Mouse (Mus musculus): ENCODE measurements around the gene Mcm5. TPM values are rescaled to one million over a fixed set of nuclear protein-coding genes. Genes with fewer than 3 reads are reported as not detected.

The Mcm5 gene
- polyA plus RNA-seq, 1 experiment from 2014 or later: 32.8 TPM

GRCm38 (mm10) chr8:75150911-75151610 is 41.7 kb downstream of the Mcm5 start:
- H3K27me3 ChIP-seq (replicated peaks; ENCODE audit: control insufficient read depth, insufficient read depth, low read length): no peaks in the 10 kb centered on the region

GRCm38 (mm10) chr8:75151743-75152142 is 42.4 kb downstream of the Mcm5 start:
- H3K27me3 ChIP-seq (replicated peaks; ENCODE audit: control insufficient read depth, insufficient read depth, low read length): no peaks in the 10 kb centered on the region
- no peak overlapping the region for H3K27ac ChIP-seq (ENCODE audit: low read depth, low read length)
- WGBS: 84% methylated on average over 4 of the region's 4 CpGs
- H3K9me3 ChIP-seq (ENCODE audit: control insufficient read depth, low read length): no peaks in the 10 kb centered on the region
- no peak overlapping the region for H3K9ac ChIP-seq (ENCODE audit: low read depth, low read length)
- H3K36me3 ChIP-seq (ENCODE audit: control insufficient read depth, insufficient read depth, low read length): no peaks in the 10 kb centered on the region
- H3K4me2 ChIP-seq (ENCODE audit: low read length): no peak overlapping the region
- H3K4me3 ChIP-seq (ENCODE audit: low read length): no peak overlapping the region
- no peaks in the 10 kb centered on the region for H3K4me1 ChIP-seq (ENCODE audit: control insufficient read depth, insufficient read depth, low read depth, low read length)
- no peak for ATAC-seq

More at GRCm38 (mm10) chr8:75150911-75151610, 41.7 kb downstream of the Mcm5 start:
- ATAC-seq: no peak
- Histone ChIP-seq H3K36me3 (ENCODE audit: control insufficient read depth, insufficient read depth, low read length) (no peaks in the 10 kb centered on the region), H3K4me1 (ENCODE audit: control insufficient read depth, insufficient read depth, low read depth, low read length) (no peaks in the 10 kb centered on the region), H3K9me3 (ENCODE audit: control insufficient read depth, low read length) (no peaks in the 10 kb centered on the region), H3K4me2 (ENCODE audit: low read length) (no peak overlapping the region), H3K27ac (ENCODE audit: low read depth, low read length) (no peak overlapping the region), H3K4me3 (ENCODE audit: low read length) (no peak overlapping the region), H3K9ac (ENCODE audit: low read depth, low read length) (no peak overlapping the region)
- WGBS: 82% methylated on average over 5 of the region's 5 CpGs

GRCm38 (mm10) chr8:75152505-75153082 is 43.2 kb downstream of the Mcm5 start:
- H3K4me2 ChIP-seq (ENCODE audit: low read length): no peak overlapping the region
- no peak for ATAC-seq
- no peak overlapping the region for H3K27ac ChIP-seq (ENCODE audit: low read depth, low read length)
- no peak overlapping the region for H3K4me3 ChIP-seq (ENCODE audit: low read length)
- 80% methylated on average over 2 of the region's 2 CpGs for WGBS
- no peak overlapping the region for H3K9ac ChIP-seq (ENCODE audit: low read depth, low read length)
- no peaks in the 10 kb centered on the region for H3K27me3 ChIP-seq (replicated peaks; ENCODE audit: control insufficient read depth, insufficient read depth, low read length)
- no peaks in the 10 kb centered on the region for H3K9me3 ChIP-seq (ENCODE audit: control insufficient read depth, low read length)
- no peaks in the 10 kb centered on the region for H3K4me1 ChIP-seq (ENCODE audit: control insufficient read depth, insufficient read depth, low read depth, low read length)
- no peaks in the 10 kb centered on the region for H3K36me3 ChIP-seq (ENCODE audit: control insufficient read depth, insufficient read depth, low read length)

- H3K4me3 ChIP-seq (ENCODE audit: low read length): no peak overlapping the region
- no peak for ATAC-seq
- H3K9me3 ChIP-seq (ENCODE audit: control insufficient read depth, low read length): no peaks in the 10 kb centered on the region
- H3K4me1 ChIP-seq (ENCODE audit: control insufficient read depth, insufficient read depth, low read depth, low read length): no peaks in the 10 kb centered on the region
- no peak overlapping the region for H3K9ac ChIP-seq (ENCODE audit: low read depth, low read length)
- no peak overlapping the region for H3K4me2 ChIP-seq (ENCODE audit: low read length)
- no peak overlapping the region for H3K27ac ChIP-seq (ENCODE audit: low read depth, low read length)
- 80% methylated on average over 5 of the region's 5 CpGs for WGBS
- H3K36me3 ChIP-seq (ENCODE audit: control insufficient read depth, insufficient read depth, low read length): no peaks in the 10 kb centered on the region
- no peaks in the 10 kb centered on the region for H3K27me3 ChIP-seq (replicated peaks; ENCODE audit: control insufficient read depth, insufficient read depth, low read length)
Measured at GRCm38 (mm10) chr8:75154855-75155478, 45.6 kb downstream of the Mcm5 start.

GRCm38 (mm10) chr8:75155740-75156322 is 46.5 kb downstream of the Mcm5 start:
- no peak overlapping the region for H3K4me2 ChIP-seq (ENCODE audit: low read length)

GRCm38 (mm10) chr8:75157471-75158230 is 48.3 kb downstream of the Mcm5 start:
- no peak overlapping the region for H3K4me3 ChIP-seq (ENCODE audit: low read length)
- H3K9ac ChIP-seq (ENCODE audit: low read depth, low read length): no peak overlapping the region
- WGBS: 29% methylated on average over 7 of the region's 7 CpGs
- no peaks in the 10 kb centered on the region for H3K9me3 ChIP-seq (ENCODE audit: control insufficient read depth, low read length)
- H3K36me3 ChIP-seq (ENCODE audit: control insufficient read depth, insufficient read depth, low read length): no peaks in the 10 kb centered on the region
- H3K4me2 ChIP-seq (ENCODE audit: low read length): no peak overlapping the region
- no peaks in the 10 kb centered on the region for H3K4me1 ChIP-seq (ENCODE audit: control insufficient read depth, insufficient read depth, low read depth, low read length)
- no peaks in the 10 kb centered on the region for H3K27me3 ChIP-seq (replicated peaks; ENCODE audit: control insufficient read depth, insufficient read depth, low read length)
- H3K27ac ChIP-seq (ENCODE audit: low read depth, low read length): no peak overlapping the region
- ATAC-seq: no peak

More at GRCm38 (mm10) chr8:75155740-75156322, 46.5 kb downstream of the Mcm5 start:
- 86% methylated on average over 2 of the region's 2 CpGs for WGBS
- H3K4me3 ChIP-seq (ENCODE audit: low read length): no peak overlapping the region
- H3K9ac ChIP-seq (ENCODE audit: low read depth, low read length): no peak overlapping the region
- no peaks in the 10 kb centered on the region for H3K27me3 ChIP-seq (replicated peaks; ENCODE audit: control insufficient read depth, insufficient read depth, low read length)
- H3K9me3 ChIP-seq (ENCODE audit: control insufficient read depth, low read length): no peaks in the 10 kb centered on the region
- H3K27ac ChIP-seq (ENCODE audit: low read depth, low read length): no peak overlapping the region
- H3K4me1 ChIP-seq (ENCODE audit: control insufficient read depth, insufficient read depth, low read depth, low read length): no peaks in the 10 kb centered on the region
- no peaks in the 10 kb centered on the region for H3K36me3 ChIP-seq (ENCODE audit: control insufficient read depth, insufficient read depth, low read length)
- no peak for ATAC-seq

- Histone ChIP-seq H3K9ac (ENCODE audit: low read depth, low read length) (no peak overlapping the region), H3K27me3 (replicated peaks; ENCODE audit: control insufficient read depth, insufficient read depth, low read length) (no peaks in the 10 kb centered on the region), H3K9me3 (ENCODE audit: control insufficient read depth, low read length) (no peaks in the 10 kb centered on the region; the same call in 1 of the 2 replicates), H3K36me3 (ENCODE audit: control insufficient read depth, insufficient read depth, low read length) (no peaks in the 10 kb centered on the region), H3K27ac (ENCODE audit: low read depth, low read length) (no peak overlapping the region), H3K4me2 (ENCODE audit: low read length) (no peak overlapping the region), H3K4me3 (ENCODE audit: low read length) (no peak overlapping the region), H3K4me1 (ENCODE audit: control insufficient read depth, insufficient read depth, low read depth, low read length) (no peaks in the 10 kb centered on the region)
- ATAC-seq: peak; percentile 88
- WGBS: 52% methylated on average over 5 of the region's 5 CpGs
Measured at GRCm38 (mm10) chr8:75169363-75169762, 60.0 kb downstream of the Mcm5 start.

- H3K27me3 ChIP-seq (replicated peaks; ENCODE audit: control insufficient read depth, insufficient read depth, low read length): no peaks in the 10 kb centered on the region
- H3K4me1 ChIP-seq (ENCODE audit: control insufficient read depth, insufficient read depth, low read depth, low read length): no peaks in the 10 kb centered on the region
- no peak overlapping the region for H3K4me3 ChIP-seq (ENCODE audit: low read length)
- H3K27ac ChIP-seq (ENCODE audit: low read depth, low read length): no peak overlapping the region
- no peak overlapping the region for H3K9ac ChIP-seq (ENCODE audit: low read depth, low read length)
- no peak for ATAC-seq
- 86% methylated on average over 6 of the region's 6 CpGs for WGBS
- H3K36me3 ChIP-seq (ENCODE audit: control insufficient read depth, insufficient read depth, low read length): no peaks in the 10 kb centered on the region
- H3K9me3 ChIP-seq (ENCODE audit: control insufficient read depth, low read length): no peaks in the 10 kb centered on the region; the same call in 1 of the 2 replicates
- H3K4me2 ChIP-seq (ENCODE audit: low read length): no peak overlapping the region
Measured at GRCm38 (mm10) chr8:75172009-75172685, 62.8 kb downstream of the Mcm5 start.
